Mouse (Mus musculus): Measurements from ENCODE around the gene Btnl4.

The Btnl4 gene

DNA sequence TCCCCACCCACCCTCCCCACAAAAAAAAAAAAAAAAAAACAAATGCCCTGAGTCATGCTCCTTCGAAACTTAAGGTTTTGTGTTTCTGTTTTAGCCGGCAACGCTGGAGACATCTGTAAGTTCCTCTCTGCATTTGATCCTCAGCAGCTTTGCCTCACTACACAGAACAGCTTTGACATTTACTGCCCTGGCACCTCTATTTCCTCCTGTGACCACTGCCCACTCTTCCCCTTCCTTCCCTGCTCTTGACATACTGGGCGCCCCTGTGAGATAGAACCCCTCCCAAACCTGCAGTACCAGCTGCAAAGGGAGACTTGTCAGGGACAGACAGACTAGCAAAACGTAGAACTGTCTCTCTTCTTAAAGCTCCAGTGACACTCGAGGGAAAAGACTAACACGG is 39.5 kb downstream of the Btnl4 start:
- DNase-seq (ENCODE audit: low read depth in 1 of 2, low spot score in 2 of 2), result no peak

DNA sequence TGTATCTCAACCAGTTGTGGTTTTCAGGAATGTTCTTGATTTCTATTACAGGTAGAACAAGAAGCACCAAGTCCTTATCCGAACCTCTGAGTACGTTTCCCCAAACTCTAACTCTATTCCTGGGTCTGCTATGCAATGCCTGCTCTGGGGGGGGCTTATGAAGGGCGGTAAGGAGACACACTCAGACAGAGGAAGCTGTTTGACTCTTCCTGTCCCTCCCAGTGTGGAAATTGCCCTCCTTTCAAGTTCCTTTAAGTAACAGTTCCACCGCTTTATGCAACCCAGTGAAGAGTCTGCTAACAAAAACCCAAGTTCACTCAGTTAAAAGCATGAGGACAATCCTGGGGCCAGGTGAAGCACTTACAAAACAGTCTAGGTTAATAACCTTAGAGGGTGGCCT is 40.0 kb downstream of the Btnl4 start:
- DNase-seq (ENCODE audit: low read depth in 1 of 2, low spot score in 2 of 2), result no peak

DNA sequence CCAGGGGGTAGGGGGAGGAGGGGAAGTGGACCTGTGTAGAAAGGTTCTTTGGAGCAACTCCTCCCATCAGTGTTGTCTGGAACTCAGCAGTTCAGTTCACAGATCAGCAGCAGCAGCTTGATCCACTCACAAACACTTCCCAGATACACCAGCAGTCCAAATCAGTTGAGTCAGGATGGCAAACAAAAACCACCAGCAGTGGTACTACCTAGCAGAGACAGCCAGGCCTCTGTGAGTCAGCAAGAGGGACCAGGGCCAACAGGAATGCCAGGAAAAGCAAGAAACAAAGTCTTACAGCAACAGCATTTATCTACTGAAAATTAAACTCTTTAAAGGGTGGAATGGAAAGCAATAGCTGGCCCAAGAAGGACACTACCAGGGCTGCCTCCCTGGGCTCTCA is 49.5 kb downstream of the Btnl4 start:
- no peak for DNase-seq (ENCODE audit: low read depth in 1 of 2, low spot score in 2 of 2)

DNA sequence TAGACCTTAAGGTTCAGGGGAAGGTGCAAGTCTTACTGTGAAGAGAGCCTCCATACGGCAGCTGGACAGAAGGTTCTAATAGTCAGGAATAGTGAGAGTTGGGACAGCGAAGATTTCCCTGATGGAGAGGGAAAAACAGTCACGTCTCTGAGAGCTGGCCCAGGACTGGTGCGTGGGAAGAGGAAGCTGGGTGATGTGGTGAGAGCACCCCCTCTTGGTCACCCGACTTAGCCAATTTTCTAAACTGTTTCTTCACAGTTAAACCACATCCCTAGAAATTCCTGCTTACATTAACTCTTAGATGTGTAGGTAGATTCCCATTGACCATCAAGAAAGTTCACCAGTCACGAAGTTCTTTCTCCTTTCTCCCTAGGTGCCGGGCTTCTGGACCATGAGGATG is 57.1 kb downstream of the Btnl4 start:
- no peak for DNase-seq (ENCODE audit: low read depth in 1 of 2, low spot score in 2 of 2)
